Mouse (Mus musculus) stomach, embryonic 16.5 days (tissue): Measurements from ENCODE around the gene Prpf4. TPM values are rescaled to one million over a fixed set of nuclear protein-coding genes. Genes with fewer than 3 reads are reported as not detected.

Experiments used
- ATAC-seq: fragments of 200-750 bp; cut with Nextera tagmentation; 2 replicates; pipeline ENCODE4 v1.8.0; 2017; ENCODE audit warnings: moderate number of reproducible peaks, moderate TSS enrichment; ENCODE audit not compliant: insufficient read depth, low FRiP score
- H3K27ac ChIP-seq: fragments of 300-500 bp; sonication (generic); 2 replicates; pipeline ENCODE4 v1.5.1; 2014; ENCODE audit warnings: low read length
- H3K27me3 ChIP-seq: fragments of 300-500 bp; sonication (generic); 2 replicates; pipeline ENCODE4 v1.6.1; 2014; ENCODE audit warnings: low read length, control low read depth, mixed read lengths; ENCODE audit not compliant: control insufficient read depth, insufficient read depth
- H3K36me3 ChIP-seq: fragments of 300-500 bp; sonication (generic); 2 replicates; pipeline ENCODE4 v1.6.1; 2014; ENCODE audit warnings: low read length; ENCODE audit not compliant: control insufficient read depth, insufficient read depth
- H3K4me1 ChIP-seq: fragments of 300-500 bp; sonication (generic); 2 replicates; pipeline ENCODE4 v1.6.1; 2014; ENCODE audit warnings: low read length, control low read depth, mixed read lengths; ENCODE audit not compliant: control insufficient read depth, insufficient read depth
- H3K4me2 ChIP-seq: fragments of 300-500 bp; sonication (generic); 2 replicates; pipeline ENCODE4 v1.6.1; 2014; ENCODE audit warnings: low read depth, low read length, mixed read lengths
- H3K4me3 ChIP-seq: fragments of 300-500 bp; sonication (generic); replicated peaks from 2 replicates; pipeline ENCODE4 v1.5.1; 2014; ENCODE audit warnings: mild to moderate bottlenecking, low read length
- H3K9ac ChIP-seq: fragments of 300-500 bp; sonication (generic); 2 replicates; pipeline ENCODE4 v1.6.1; 2014; ENCODE audit warnings: low read length
- H3K9me3 ChIP-seq: fragments of 300-500 bp; sonication (generic); replicated peaks from 2 replicates; pipeline ENCODE4 v1.6.1; 2016; ENCODE audit warnings: low read length, control low read depth; ENCODE audit not compliant: control insufficient read depth
- WGBS: fragments of 180-500 bp; shearing (Covaris S2); extraction: QIAGEN DNeasy Blood & Tissue Kit; methylation state at CpG from one replicate; pipeline ENCODE4 v1.1.7; 2014; 5-methylcytosine and 5-hydroxymethylcytosine counted together
- polyA plus RNA-seq: library from polyadenylated mRNA; unstranded; fragments of >200 nt; fragmentation: Nextera tagmentation; extraction: Ambion mirVana; gene quantifications from 2 replicates; pipeline ENCODE4 v1.2.1, GENCODE M21; 2015

Prpf4 gene
- polyA plus RNA-seq, 1 experiment from 2014 or later: 16.6 TPM

DNA sequence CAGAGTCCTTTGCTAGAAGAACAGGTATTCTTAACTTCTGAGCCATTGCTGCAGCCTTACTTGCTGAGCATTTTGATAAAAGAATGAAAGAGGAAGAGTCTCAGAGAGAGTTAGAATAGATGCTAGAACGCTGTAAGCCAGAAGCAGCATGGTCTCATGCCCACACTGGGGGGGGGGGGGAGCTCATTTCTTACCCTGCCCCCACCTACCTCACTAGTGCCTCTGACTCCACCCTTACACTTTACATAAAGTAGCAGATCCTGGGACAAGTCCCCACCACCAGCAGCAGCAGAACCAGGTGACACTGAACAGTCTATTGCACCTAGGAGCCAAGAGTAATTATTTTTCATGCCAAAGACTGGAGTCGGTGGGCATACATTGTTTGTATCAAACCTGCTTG, 66.5 kb downstream of the Prpf4 start:
- H3K4me3 ChIP-seq: no peak overlapping the region
- no peak overlapping the region for H3K4me2 ChIP-seq
- H3K9me3 ChIP-seq: no peaks in the 10 kb centered on the region
- H3K27ac ChIP-seq: no peak overlapping the region
- peaks cover 6% of the 10 kb centered on the region for H3K4me1 ChIP-seq
- no peaks in the 10 kb centered on the region for H3K36me3 ChIP-seq
- no peak overlapping the region for H3K9ac ChIP-seq
- no peak for ATAC-seq
- 66% methylated on average over 2 of the region's 2 CpGs for whole genome bisulfite sequencing
- H3K27me3 ChIP-seq: no peaks in the 10 kb centered on the region

DNA sequence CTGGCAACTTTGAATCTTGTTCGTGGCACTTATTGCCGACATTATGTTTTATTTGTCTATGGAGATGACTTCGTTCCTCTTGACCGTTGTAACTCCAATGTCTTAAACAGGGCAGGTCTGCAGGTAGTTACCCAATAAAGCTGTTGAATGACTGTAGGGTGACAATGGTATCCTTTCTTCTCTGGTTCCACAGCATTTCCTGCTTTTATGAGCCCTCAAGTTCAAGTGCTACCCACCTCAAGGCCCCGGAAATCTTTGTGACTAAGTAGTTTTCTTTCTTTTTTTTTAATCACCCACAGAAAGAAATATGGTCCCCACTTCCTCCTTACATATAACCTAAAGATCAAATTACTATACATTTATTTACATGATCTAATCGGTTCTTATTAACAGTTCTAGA, 67.2 kb downstream of the Prpf4 start:
- ATAC-seq: no peak
- peaks cover 7% of the 10 kb centered on the region for H3K4me1 ChIP-seq
- WGBS: 71% methylated on average over 6 of the region's 6 CpGs
- H3K4me3 ChIP-seq: no peak overlapping the region
- no peaks in the 10 kb centered on the region for H3K27me3 ChIP-seq
- no peaks in the 10 kb centered on the region for H3K36me3 ChIP-seq
- H3K9me3 ChIP-seq: no peaks in the 10 kb centered on the region
- no peak overlapping the region for H3K27ac ChIP-seq
- no peak overlapping the region for H3K9ac ChIP-seq
- no peak overlapping the region for H3K4me2 ChIP-seq

Other genes with a start within 250 kb of the Prpf4 start
- gene Zfp37, start 177.8 kb upstream of the Prpf4 start, polyA plus RNA-seq: 6.6 and 7.7 TPM in 2 replicates
- gene Slc31a2, start 146.2 kb upstream of the Prpf4 start, polyA plus RNA-seq: 28.0 and 28.3 TPM in 2 replicates
- 29.8 and 30.2 TPM in 2 replicates for gene Fkbp15, start 48.2 kb upstream of the Prpf4 start, polyA plus RNA-seq
- gene Slc31a1, start 48.1 kb upstream of the Prpf4 start, polyA plus RNA-seq: 62.9 and 74.4 TPM in 2 replicates
- gene Cdc26, start 155 bp upstream of the Prpf4 start, polyA plus RNA-seq: 127 and 128 TPM in 2 replicates
- 0.26 and 0.34 TPM in 2 replicates for gene Rnf183, start 26.5 kb downstream of the Prpf4 start, polyA plus RNA-seq
- gene Wdr31, start 62.1 kb downstream of the Prpf4 start, polyA plus RNA-seq: 6.8 and 8.0 TPM in 2 replicates
- gene Bspry, start 71.3 kb downstream of the Prpf4 start, polyA plus RNA-seq: 29.3 and 35.5 TPM in 2 replicates
- 30.0 and 32.1 TPM in 2 replicates for gene Hdhd3, start 94.7 kb downstream of the Prpf4 start, polyA plus RNA-seq
- gene Alad, start 111.1 kb downstream of the Prpf4 start, polyA plus RNA-seq: 144 and 150 TPM in 2 replicates
- gene Pole3, start 116.3 kb downstream of the Prpf4 start, polyA plus RNA-seq: 76.0 and 77.8 TPM in 2 replicates
- gene 4933430I17Rik, start 116.6 kb downstream of the Prpf4 start, polyA plus RNA-seq: 0.31 TPM in 1 of 2 replicates, not detected in the other
- gene Rgs3, start 151.1 kb downstream of the Prpf4 start, polyA plus RNA-seq: 51.4 and 55.2 TPM in 2 replicates